ENCODE assay signal across 22 mouse cellular contexts in the genomic region with DNA sequence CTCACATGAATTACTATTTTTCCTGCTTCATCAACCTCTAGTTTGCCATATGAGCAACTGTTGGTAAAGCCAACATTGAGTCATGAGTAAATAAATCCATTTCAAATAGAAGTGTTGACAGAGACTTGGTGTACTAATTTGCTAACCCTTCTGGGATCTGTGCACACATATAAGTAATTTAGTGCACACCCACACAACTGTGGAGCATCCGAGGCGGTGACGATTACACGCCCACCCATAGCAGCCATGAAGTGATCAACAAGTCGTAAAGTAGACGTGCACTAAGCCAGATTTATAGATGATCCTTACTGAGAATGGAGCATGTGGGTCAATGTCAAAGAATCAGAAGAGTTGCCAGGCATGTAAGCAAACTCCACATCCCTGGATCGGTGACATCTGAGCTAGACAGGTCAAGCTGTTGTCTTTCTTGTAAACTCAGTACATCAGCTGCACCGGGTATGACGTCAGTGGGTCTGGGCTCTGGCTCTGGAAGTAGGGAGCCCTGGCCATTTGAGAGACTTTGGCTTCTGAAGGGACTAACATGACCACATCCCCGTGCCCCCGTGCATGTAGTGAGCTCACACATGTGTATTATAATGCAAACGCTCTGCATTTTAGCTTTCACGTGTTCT.
A peak's percentile ranks its signal among the peaks of the same experiment; 100 is the strongest.
DNase-seq lines count a peak whose midpoint lies in the region; ATAC-seq and TF ChIP-seq lines count a peak whose summit lies in the region.
"Had no signal": no experiment of that assay in that cellular context is flagged by ENCODE, and none has a peak within 500 bp of the region (broad histone marks: within the 10 kb centered on the region; RNA-seq: fewer than 3 reads in every experiment).

No protein-coding gene starts in this region.

- no peak overlapping the region for H3K27ac ChIP-seq in midbrain, embryonic 11.5 days (ENCODE audit: low read depth, low read length)
- H3K27ac ChIP-seq in midbrain, embryonic 15.5 days, result no peak overlapping the region
- peak overlapping the region; percentile 12; the same call in 1 of the 2 replicates for H3K27ac ChIP-seq in embryonic fibroblast, embryonic 13.5 days (ENCODE audit: insufficient read depth, low read length)
- H3K27ac ChIP-seq: embryonic facial prominence, embryonic 12.5 days; forebrain, embryonic 13.5 days; heart, adult 2 months; hindbrain, embryonic 12.5 days had no signal

- no peaks in the 10 kb centered on the region for H3K36me3 ChIP-seq in midbrain, embryonic 11.5 days (ENCODE audit: control insufficient read depth, insufficient read depth, low read length)
- H3K36me3 ChIP-seq in midbrain, embryonic 15.5 days (replicated peaks), result no peaks in the 10 kb centered on the region
- H3K36me3 ChIP-seq: embryonic facial prominence, embryonic 12.5 days; heart, embryonic 12.5 days; hindbrain, embryonic 12.5 days had no signal

- no peaks in the 10 kb centered on the region for H3K27me3 ChIP-seq in midbrain, embryonic 11.5 days (ENCODE audit: control insufficient read depth, insufficient read depth, low read length)
- no peaks in the 10 kb centered on the region for H3K27me3 ChIP-seq in midbrain, embryonic 15.5 days (replicated peaks)
- H3K27me3 ChIP-seq: embryonic facial prominence, embryonic 12.5 days; forebrain, embryonic 13.5 days; heart, embryonic 12.5 days; hindbrain, embryonic 12.5 days; Patski had no signal

- H3K9me3 ChIP-seq in midbrain, embryonic 11.5 days (ENCODE audit: control insufficient read depth, low read length), result no peaks in the 10 kb centered on the region
- no peaks in the 10 kb centered on the region for H3K9me3 ChIP-seq in midbrain, embryonic 15.5 days
- H3K9me3 ChIP-seq: embryonic facial prominence, embryonic 12.5 days; forebrain, embryonic 13.5 days; heart, embryonic 12.5 days; hindbrain, embryonic 12.5 days had no signal

- DNase-seq in gastrocnemius, postnatal 25 days, result peak; percentile 36
- no peak for DNase-seq in gastrocnemius, postnatal 36 days
- peak; percentile 69 for DNase-seq in midbrain, embryonic 11.5 days (ENCODE audit: low spot score, missing footprints)
- no peak for DNase-seq in left cerebral cortex, postnatal 10 days (ENCODE audit: extremely low spot score in 1 of 2, low spot score in 2 of 2)
- DNase-seq: adrenal gland, postnatal 14 days; B cell, adult 2 months; cerebellum, adult 11-12 months; cerebellum, adult 9-10 months; cerebellum, postnatal 25 days; heart, adult 2 months; heart, postnatal 4 days; kidney, adult 11 months had no signal

- no peak overlapping the region for H3K4me3 ChIP-seq in midbrain, embryonic 11.5 days (ENCODE audit: low read depth, low read length)
- no peak overlapping the region for H3K4me3 ChIP-seq in midbrain, embryonic 15.5 days
- H3K4me3 ChIP-seq in embryonic fibroblast, embryonic 13.5 days (ENCODE audit: insufficient read depth, low read length), result no peak overlapping the region
- H3K4me3 ChIP-seq: embryonic facial prominence, embryonic 12.5 days; forebrain, embryonic 13.5 days; heart, adult 2 months; heart, embryonic 12.5 days; hindbrain, embryonic 12.5 days had no signal

- H3K4me1 ChIP-seq in midbrain, embryonic 11.5 days (ENCODE audit: control insufficient read depth, insufficient read depth, low read length), result no peaks in the 10 kb centered on the region
- no peaks in the 10 kb centered on the region for H3K4me1 ChIP-seq in midbrain, embryonic 15.5 days
- peaks cover 21% of the 10 kb centered on the region for H3K4me1 ChIP-seq in embryonic fibroblast, embryonic 13.5 days (ENCODE audit: control insufficient read depth, insufficient read depth, low read length)
- H3K4me1 ChIP-seq: forebrain, embryonic 13.5 days had no signal

- no peak for TF ChIP-seq POLR2A in embryonic fibroblast, embryonic 13.5 days (IDR thresholded peaks at IDR 0.05; ENCODE audit: low read depth, low read length)

- no peak overlapping the region for H3K9ac ChIP-seq in midbrain, embryonic 11.5 days (ENCODE audit: low read length)
- no peak overlapping the region for H3K9ac ChIP-seq in midbrain, embryonic 15.5 days
- H3K9ac ChIP-seq: embryonic facial prominence, embryonic 12.5 days; forebrain, embryonic 13.5 days; heart, embryonic 12.5 days; hindbrain, embryonic 12.5 days had no signal

- ATAC-seq in midbrain, embryonic 11.5 days (ENCODE audit: low FRiP score), result no peak
- ATAC-seq in midbrain, embryonic 15.5 days (replicated peaks), result no peak
- no peak for ATAC-seq in megakaryocyte progenitor cell, adult 5-6 weeks (replicated peaks; ENCODE audit: poor library complexity)
- ATAC-seq: activated CD4-positive, CD25-positive, alpha-beta regulatory T cell, adult 4 months; forebrain, embryonic 13.5 days; hindbrain, embryonic 16.5 days; Patski had no signal

- TF ChIP-seq CTCF in embryonic fibroblast, embryonic 13.5 days (IDR thresholded peaks at IDR 0.05; ENCODE audit: borderline replicate concordance, insufficient read depth, low read length), result no peak

- 90% methylated on average over 13 of the region's 13 CpGs for WGBS in midbrain, embryonic 11.5 days
- 88% methylated on average over 13 of the region's 13 CpGs for WGBS in midbrain, embryonic 15.5 days

- intact Hi-C loops in gastrocnemius, postnatal 36 days (cut with DNase I), result no loop called here
- intact Hi-C loops in left cerebral cortex, postnatal 10 days (cut with DNase I), result no loop called here

- H3K4me2 ChIP-seq in midbrain, embryonic 11.5 days, result no peak overlapping the region
- no peak overlapping the region for H3K4me2 ChIP-seq in midbrain, embryonic 15.5 days
- H3K4me2 ChIP-seq: embryonic facial prominence, embryonic 12.5 days; forebrain, embryonic 13.5 days; heart, embryonic 12.5 days; hindbrain, embryonic 12.5 days had no signal

Comparison
In these comparisons a context has a peak if more than half of its experiments do, and no peak if none do; other contexts are left out.
1. DNase-seq: peak in gastrocnemius, postnatal 25 days (single experiment) and midbrain, embryonic 11.5 days (single experiment); none in gastrocnemius, postnatal 36 days (0 of 2) and left cerebral cortex, postnatal 10 days (0 of 2).